Mouse (Mus musculus) thymus, adult 2 months (tissue): Measurements from ENCODE around the gene Por.

Experiments used
- CTCF ChIP-seq: fragments of 200-500 bp; IDR thresholded peaks from 2 replicates; pipeline ENCODE4 v1.5.1; 2012; ENCODE audit warnings: mild to moderate bottlenecking, control low read depth, low read length, moderate library complexity, borderline replicate concordance; ENCODE audit not compliant: control insufficient read depth, poor library complexity, insufficient read depth; ENCODE audit errors: extremely low read depth
- POLR2A ChIP-seq: fragments of 200-500 bp; IDR thresholded peaks from 2 replicates; pipeline ENCODE4 v1.6.1; 2012; ENCODE audit warnings: mild to moderate bottlenecking, low read length, control low read depth, moderate library complexity; ENCODE audit not compliant: control insufficient read depth, poor library complexity, insufficient read depth; ENCODE audit errors: extremely low read depth

- TF ChIP-seq POLR2A (no peak), CTCF (no peak)
These were observed 40.4 kb upstream of the Por start for GRCm38 (mm10) chr5:135629401-135629800.
